Mouse (Mus musculus): Measurements from ENCODE around the gene Gpn3. TPM values are rescaled to one million over a fixed set of nuclear protein-coding genes. Genes with fewer than 3 reads are reported as not detected.

Gpn3 gene
- total and polyA plus RNA-seq, 3 experiments = 61.4 to 96.1 (median 74.6) TPM

DNA sequence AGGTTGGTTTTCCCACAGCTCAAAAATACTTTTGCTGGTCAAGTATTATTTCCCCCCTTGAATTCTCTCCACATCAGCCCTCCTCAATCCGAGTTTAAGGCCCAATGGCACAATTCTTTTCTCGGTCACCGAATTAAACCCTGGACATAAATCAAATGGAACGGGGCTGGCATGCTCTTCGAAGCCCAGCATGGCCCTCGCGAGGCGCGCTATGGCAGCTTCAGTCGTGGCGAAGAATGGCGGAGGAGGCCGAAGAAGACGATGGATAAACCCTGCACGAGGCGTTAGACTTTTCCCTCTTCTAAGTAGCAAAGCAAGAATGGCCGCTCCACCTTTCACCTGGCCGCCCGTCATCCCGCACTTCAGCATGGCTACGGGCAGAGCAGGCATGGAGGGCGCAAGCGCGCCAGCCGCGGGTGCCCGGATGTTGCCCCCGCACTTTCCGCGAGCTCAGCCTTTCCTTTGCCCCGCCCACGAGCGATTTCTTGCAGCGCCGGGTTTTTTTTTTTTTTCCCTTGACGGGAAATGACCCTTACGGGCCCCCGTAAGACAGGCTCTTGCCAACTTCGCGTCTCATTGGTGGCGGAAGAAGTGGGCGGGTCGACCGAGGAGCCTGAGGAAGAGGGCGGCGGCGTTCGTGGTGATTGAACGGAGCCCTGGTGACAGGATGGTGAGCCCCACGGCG, 17.7 kb upstream of the Gpn3 start, which contains the start of the genes Rad9b and Vps29 (continued):
- TF ChIP-seq ETS1 (conservative IDR thresholded peaks at IDR 0.05; ENCODE audit: low read depth, low read length) (0 out of 2 replicates have a peak, but pooled peaks have one; percentile 16), CHD2 (IDR thresholded peaks at IDR 0.05; ENCODE audit: low read length) (peak; percentile 40; the same call in 1 of the 2 replicates), SIN3A (IDR thresholded peaks at IDR 0.05; ENCODE audit: low read length) (peak; percentile 95), MAZ (IDR thresholded peaks at IDR 0.05; ENCODE audit: low read depth, low read length) (peak; percentile 99), GABPA (IDR thresholded peaks at IDR 0.05; ENCODE audit: insufficient replicate concordance, low read depth, low read length) (no peak), HCFC1 (IDR thresholded peaks at IDR 0.05; ENCODE audit: low read depth, low read length) (peak; percentile 90), CHD1 (IDR thresholded peaks at IDR 0.05; ENCODE audit: low read depth, low read length) (no peak), POLR2A (IDR thresholded peaks at IDR 0.05; ENCODE audit: low read depth, low read length) (peak; percentile 93), JUN (IDR thresholded peaks at IDR 0.05; ENCODE audit: insufficient read depth, low read depth, low read length) (no peak), RCOR1 (conservative IDR thresholded peaks at IDR 0.05; ENCODE audit: low read depth, low read length) (no peak), IRF4 (IDR thresholded peaks at IDR 0.05; ENCODE audit: low read depth, low read length) (peak; percentile 10; the same call in 1 of the 2 replicates), RAD21 (IDR thresholded peaks at IDR 0.05; ENCODE audit: low read depth, low read length) (no peak), USF1 (IDR thresholded peaks at IDR 0.05; ENCODE audit: low read depth, low read length) (no peak), KAT2A (IDR thresholded peaks at IDR 0.05; ENCODE audit: insufficient replicate concordance, low read length) (peak; percentile 71; the same call in 1 of the 2 replicates), POLR2AphosphoS2 (IDR thresholded peaks at IDR 0.05; ENCODE audit: low read depth, low read length) (peak; percentile 72; the same call in 1 of the 2 replicates), ZKSCAN1 (IDR thresholded peaks at IDR 0.05; ENCODE audit: borderline replicate concordance, low read depth, low read length) (no peak), CTCF (conservative IDR thresholded peaks at IDR 0.05 in 1 of 2, IDR thresholded peaks at IDR 0.05 in 1 of 2; ENCODE audit: low read depth in 2 of 2, low read length in 2 of 2) (no peak), PAX5 (IDR thresholded peaks at IDR 0.05; ENCODE audit: low read length) (no peak), MAFK (IDR thresholded peaks at IDR 0.05; ENCODE audit: insufficient replicate concordance, low read length) (peak; percentile 72; the same call in 1 of the 2 replicates)

DNA sequence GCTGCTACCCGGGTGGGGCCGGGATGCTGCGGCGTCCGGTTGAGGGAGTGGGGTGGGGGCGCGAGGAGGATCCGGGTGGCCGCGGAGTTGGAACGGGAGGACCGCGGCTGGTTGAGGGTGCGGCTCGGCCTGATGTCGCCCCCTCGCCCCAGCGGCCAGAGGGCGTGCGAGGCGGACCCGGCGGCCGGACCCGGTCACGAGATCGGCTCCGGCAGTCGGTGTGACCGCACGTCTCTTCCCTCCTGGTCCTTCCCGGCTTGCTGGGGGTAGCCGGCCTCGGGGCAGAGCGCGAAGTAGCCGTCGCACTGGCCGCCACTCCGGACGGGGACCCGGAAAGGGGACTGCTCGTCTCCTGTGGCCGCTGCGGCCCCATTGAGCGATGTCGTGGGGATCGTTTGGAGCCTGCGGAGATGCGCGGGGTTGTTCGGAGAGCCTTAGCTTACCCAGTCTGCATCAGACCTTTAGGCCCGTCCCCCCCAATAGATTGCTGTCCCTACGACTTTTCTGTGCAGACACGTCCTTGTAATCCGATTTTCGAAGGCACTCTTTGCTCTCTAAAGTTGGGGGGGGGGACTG, 17.1 kb upstream of the Gpn3 start:
- no peak for DNase-seq (ENCODE audit: extremely low read depth)
- H3K27me3 ChIP-seq (replicated peaks) = no peaks in the 10 kb centered on the region
- dilution Hi-C loops (cut with MboI; ENCODE audit: extremely low pct_ligation_motif_present, extremely low pct_unique_long_range_greater_than_20kb, low sequenced_read_pairs) = no loop called here
- H3K4me1 ChIP-seq (ENCODE audit: control insufficient read depth in 1 of 2, insufficient read depth in 2 of 2) = peaks cover 3 to 26% of the 10 kb centered on the region in 2 experiments
- peak overlapping the region; percentile 24; the same call in 1 of the 2 replicates for H3K4me2 ChIP-seq (ENCODE audit: insufficient read depth, low read depth, poor library complexity, severe bottlenecking)
- TF ChIP-seq NRF1 (IDR thresholded peaks at IDR 0.05; ENCODE audit: low read depth, low read length) (no peak), MAZ (IDR thresholded peaks at IDR 0.05; ENCODE audit: low read depth, low read length) (no peak), UBTF (IDR thresholded peaks at IDR 0.05; ENCODE audit: low read depth, low read length) (0 out of 2 replicates have a peak, but pooled peaks have one; percentile 68), MAFK (IDR thresholded peaks at IDR 0.05; ENCODE audit: insufficient replicate concordance, low read length) (no peak), MEF2A (IDR thresholded peaks at IDR 0.05; ENCODE audit: borderline replicate concordance, low read depth, low read length) (0 out of 2 replicates have a peak, but pooled peaks have one; percentile 3), CTCF (conservative IDR thresholded peaks at IDR 0.05 in 1 of 2, IDR thresholded peaks at IDR 0.05 in 1 of 2; ENCODE audit: low read depth in 2 of 2, low read length in 2 of 2) (peak in 1 of 2 experiments; percentile 29; a peak in 2 of 4 replicates), BHLHE40 (IDR thresholded peaks at IDR 0.05; ENCODE audit: low read depth, low read length) (peak; percentile 72), ETS1 (conservative IDR thresholded peaks at IDR 0.05; ENCODE audit: low read depth, low read length) (no peak), NELFE (IDR thresholded peaks at IDR 0.05; ENCODE audit: low read depth, low read length) (no peak), MXI1 (IDR thresholded peaks at IDR 0.05; ENCODE audit: low read depth, low read length) (peak; percentile 71)
- in situ Hi-C loops (cut with MboI; ENCODE audit: low pct_ligation_motif_present, low pct_unique_long_range_greater_than_20kb, low sequenced_read_pairs) = no loop called here
- H3K9ac ChIP-seq (ENCODE audit: insufficient read depth, low read depth) = peak overlapping the region; percentile 66
- no peaks in the 10 kb centered on the region for H3K9me3 ChIP-seq (replicated peaks; ENCODE audit: low read length)
- H3K4me3 ChIP-seq (replicated peaks in 1 of 3; ENCODE audit: low read depth in 2 of 3, low read length in 2 of 3, poor library complexity in 1 of 3) = peak overlapping the region; percentile 76 to 98 (median 94)
- peaks cover 4 to 30% of the 10 kb centered on the region in 2 experiments for H3K36me3 ChIP-seq (replicated peaks in 1 of 2; ENCODE audit: control insufficient read depth in 1 of 2, insufficient read depth in 1 of 2, low read length in 1 of 2)
- peak overlapping the region; percentile 32; the same call in 1 of the 2 replicates for H3K27ac ChIP-seq (ENCODE audit: insufficient read depth, low read depth)
- H3K79me2 ChIP-seq (replicated peaks; ENCODE audit: control insufficient read depth, extremely low read depth, insufficient read depth, poor library complexity, severe bottlenecking) = peaks cover 8% of the 10 kb centered on the region
